Mouse (Mus musculus): ENCODE results near the gene Gm5890. TPM values are rescaled to one million over a fixed set of nuclear protein-coding genes. Genes with fewer than 3 reads are reported as not detected.

The Gm5890 gene
- polyA plus RNA-seq (2012; ENCODE audit: low replicate concordance): not detected in 2 replicates

GRCm38 (mm10) chr7:20262734-20263133, at the start of gene Gm5890:
Gene Gm5890, minus strand, starts transcription at chr7:20262834.

GRCm38 (mm10) chr7:20233728-20234127, 28.9 kb downstream of the Gm5890 start, which contains the start of gene Gm4498:
Gene Gm4498, minus strand, starts transcription at chr7:20233828.

Other genes starting within 250 kb of the Gm5890 start
- gene Vmn1r91, start 163.2 kb downstream of the Gm5890 start, polyA plus RNA-seq (2012; ENCODE audit: low replicate concordance): not detected in 2 replicates
- not detected in 2 replicates for gene Gm16442, start 140.3 kb downstream of the Gm5890 start, polyA plus RNA-seq (2012; ENCODE audit: low replicate concordance)
- gene Vmn1r93, start 123.7 kb downstream of the Gm5890 start, polyA plus RNA-seq (2012; ENCODE audit: low replicate concordance): not detected in 2 replicates
- gene Vmn1r94, start 94.5 kb downstream of the Gm5890 start, polyA plus RNA-seq (2012; ENCODE audit: low replicate concordance): not detected in 2 replicates
- not detected in 2 replicates for gene Vmn1r95, start 69.1 kb downstream of the Gm5890 start, polyA plus RNA-seq (2012; ENCODE audit: low replicate concordance)
- not detected in 2 replicates for gene Gm6164, start 57.2 kb downstream of the Gm5890 start, polyA plus RNA-seq (2012; ENCODE audit: low replicate concordance)
- not detected in 2 replicates for gene Gm4498, start 29.0 kb downstream of the Gm5890 start, polyA plus RNA-seq (2012; ENCODE audit: low replicate concordance)
- not detected in 2 replicates for gene Gm4133, start 71.2 kb upstream of the Gm5890 start, polyA plus RNA-seq (2012; ENCODE audit: low replicate concordance)
- not detected in 2 replicates for gene Gm5728, start 112.6 kb upstream of the Gm5890 start, polyA plus RNA-seq (2012; ENCODE audit: low replicate concordance)
- gene Vmn1r100, start 155.1 kb upstream of the Gm5890 start, polyA plus RNA-seq (2012; ENCODE audit: low replicate concordance): not detected in 2 replicates
- gene Vmn1r101, start 179.8 kb upstream of the Gm5890 start, polyA plus RNA-seq (2012; ENCODE audit: low replicate concordance): not detected in 2 replicates
- gene Gm10670, start 212.1 kb upstream of the Gm5890 start, polyA plus RNA-seq (2012; ENCODE audit: low replicate concordance): not detected in 2 replicates
- not detected in 2 replicates for gene Vmn1r103, start 247.7 kb upstream of the Gm5890 start, polyA plus RNA-seq (2012; ENCODE audit: low replicate concordance)